Mouse (Mus musculus) spleen, adult 2 months (tissue): ENCODE results near the gene Gm44579. TPM values are rescaled to one million over a fixed set of nuclear protein-coding genes. Genes with fewer than 3 reads are reported as not detected.

ENCODE experiments used
- DNase-seq, 2 experiments: peaks; one replicate each; pipeline versions ENCODE4 v3.0.0 to v3.0.0-alpha.2; 2012 to 2021; ENCODE audit warnings: low spot score in 2 of 2, low read depth in 1 of 2
- H3K27ac ChIP-seq: fragments of 200-500 bp; 2 replicates; pipeline ENCODE4 v1.5.1; 2012; ENCODE audit warnings: low read length, inconsistent platforms; ENCODE audit not compliant: insufficient read depth
- H3K27me3 ChIP-seq: fragments of 200-500 bp; 2 replicates; pipeline ENCODE4 v1.6.1; 2012; ENCODE audit warnings: mild to moderate bottlenecking, moderate library complexity, low read length, inconsistent platforms; ENCODE audit not compliant: control insufficient read depth, insufficient read depth
- H3K36me3 ChIP-seq: fragments of 200-500 bp; 2 replicates; pipeline ENCODE4 v1.6.1; 2012; ENCODE audit warnings: mild to moderate bottlenecking, low read length, inconsistent platforms; ENCODE audit not compliant: control insufficient read depth, insufficient read depth
- H3K4me1 ChIP-seq: fragments of 200-500 bp; 2 replicates; pipeline ENCODE4 v1.6.1; 2011; ENCODE audit warnings: inconsistent platforms; ENCODE audit not compliant: control insufficient read depth, insufficient read depth, insufficient read length
- H3K4me3 ChIP-seq: fragments of 200-500 bp; 2 replicates; pipeline ENCODE4 v1.5.1; 2011; ENCODE audit warnings: mild to moderate bottlenecking, inconsistent platforms; ENCODE audit not compliant: insufficient read depth, insufficient read length; ENCODE audit errors: extremely low read depth
- CTCF ChIP-seq: fragments of 200-500 bp; IDR thresholded peaks from 2 replicates; pipeline ENCODE4 v1.5.1; 2011; ENCODE audit warnings: mild to moderate bottlenecking, inconsistent platforms; ENCODE audit not compliant: insufficient read depth, insufficient read length, insufficient replicate concordance; ENCODE audit errors: extremely low read depth
- POLR2A ChIP-seq: fragments of 200-500 bp; IDR thresholded peaks from 2 replicates; pipeline ENCODE4 v1.6.1; 2011; ENCODE audit warnings: low read depth, low read length, inconsistent platforms
- WGBS: fragments of 180-500 bp; shearing (Covaris S2); methylation state at CpG from one replicate; pipeline ENCODE4 v1.1.7; 2018; 5-methylcytosine and 5-hydroxymethylcytosine counted together
- polyA plus RNA-seq: library from polyadenylated mRNA; depleted of rRNA; stranded (reverse); fragments of >200 nt; gene quantifications from 2 replicates; pipeline ENCODE4 v1.2.3, GENCODE M21; 2012; rRNA removed

Gm44579 gene
- polyA plus RNA-seq, 1 experiment = not detected

DNA sequence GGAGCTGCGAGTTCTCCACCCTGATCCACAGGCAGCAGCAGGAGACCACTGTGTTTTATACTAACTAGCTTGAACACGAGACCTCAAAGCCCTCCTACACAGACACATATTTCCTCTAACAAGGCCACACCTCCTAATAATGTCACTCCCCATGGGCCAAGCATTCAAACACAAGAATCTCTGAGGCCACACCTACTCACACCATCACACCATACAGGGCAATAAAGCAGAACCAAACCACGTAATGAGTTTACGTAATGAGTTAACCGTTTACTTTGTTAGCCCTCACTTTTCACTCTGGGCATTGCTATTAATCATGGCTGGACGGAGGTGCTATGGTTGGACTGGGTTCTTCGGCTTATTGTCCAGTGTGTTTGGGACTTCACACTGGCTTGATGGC, 81.0 kb downstream of the Gm44579 start:
- Histone ChIP-seq H3K36me3 (peaks cover 21% of the 10 kb centered on the region), H3K4me3 (no peak overlapping the region), H3K27ac (no peak overlapping the region), H3K27me3 (no peaks in the 10 kb centered on the region), H3K4me1 (peaks cover 2% of the 10 kb centered on the region; the same call in 1 of the 2 replicates)
- DNase-seq = no peak
- TF ChIP-seq CTCF (no peak), POLR2A (no peak)
- 83% methylated on average over 7 of the region's 7 CpGs for WGBS

DNA sequence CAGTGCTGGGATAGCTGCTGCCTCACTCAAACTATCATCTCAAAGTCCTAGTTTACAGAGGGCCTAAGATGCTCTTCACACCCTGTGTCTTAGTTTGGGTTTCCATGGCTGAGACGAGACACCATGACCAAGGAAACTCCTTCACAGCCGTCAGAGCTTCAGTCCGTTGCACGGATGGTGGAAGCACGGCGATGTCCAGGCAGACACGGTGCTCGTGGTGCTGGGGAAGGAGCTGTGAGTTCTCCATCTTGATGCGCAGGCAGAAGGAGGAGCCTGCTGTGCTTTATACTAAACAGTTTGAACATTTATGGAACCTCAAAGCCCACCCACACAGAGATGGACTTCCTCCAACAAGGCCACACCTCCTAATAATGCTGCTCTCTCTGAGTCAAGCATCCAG, 83.9 kb downstream of the Gm44579 start:
- Histone ChIP-seq H3K27ac (no peak overlapping the region), H3K4me3 (no peak overlapping the region), H3K27me3 (no peaks in the 10 kb centered on the region), H3K36me3 (peaks cover 23% of the 10 kb centered on the region), H3K4me1 (no peaks in the 10 kb centered on the region)
- no peak for DNase-seq
- 97% methylated on average over 9 of the region's 9 CpGs for WGBS
- no peak for TF ChIP-seq CTCF
- TF ChIP-seq POLR2A = no peak

Other genes starting within 250 kb of the Gm44579 start
- 0.02 TPM in 2 replicates for gene Col2a1, start 216.3 kb downstream of the Gm44579 start, polyA plus RNA-seq
- gene Pfkm, start 128.4 kb downstream of the Gm44579 start, polyA plus RNA-seq = 6.4 and 7.8 TPM in 2 replicates
- gene Senp1, start 127.2 kb downstream of the Gm44579 start, polyA plus RNA-seq = 9.9 and 11.4 TPM in 2 replicates
- gene Asb8, start 55.4 kb downstream of the Gm44579 start, polyA plus RNA-seq = 18.8 and 24.4 TPM in 2 replicates
- gene Ccdc184, start 53.8 kb downstream of the Gm44579 start, polyA plus RNA-seq = 0.84 and 0.88 TPM in 2 replicates
- gene Olfr288, start 25.4 kb downstream of the Gm44579 start, polyA plus RNA-seq = not detected in 2 replicates
- not detected in 2 replicates for gene Olfr287, start 79 bp upstream of the Gm44579 start, polyA plus RNA-seq
- not detected in 2 replicates for gene Olfr286, start 13.5 kb upstream of the Gm44579 start, polyA plus RNA-seq
- gene H1fnt, start 36.3 kb upstream of the Gm44579 start, polyA plus RNA-seq = not detected in 2 replicates
- gene Zfp641, start 75.2 kb upstream of the Gm44579 start, polyA plus RNA-seq = 0.09 and 0.22 TPM in 2 replicates
- gene Olfr285, start 96.4 kb upstream of the Gm44579 start, polyA plus RNA-seq = not detected in 2 replicates
- not detected in 2 replicates for gene Olfr284, start 120.0 kb upstream of the Gm44579 start, polyA plus RNA-seq
- gene Olfr283, start 160.0 kb upstream of the Gm44579 start, polyA plus RNA-seq = not detected in 2 replicates
- gene Olfr282, start 210.2 kb upstream of the Gm44579 start, polyA plus RNA-seq = not detected in 2 replicates
- not detected in 2 replicates for gene Olfr281, start 231.6 kb upstream of the Gm44579 start, polyA plus RNA-seq
- gene OR5BS1P, start 248.9 kb upstream of the Gm44579 start, polyA plus RNA-seq = not detected in 2 replicates